Mouse (Mus musculus) embryonic fibroblast, embryonic 13.5 days (primary cell): ENCODE data around the gene Ifi209. TPM values are rescaled to one million over a fixed set of nuclear protein-coding genes. Genes with fewer than 3 reads are reported as not detected.
"Not testable (repeated sequence)": the region's sequence is repeated elsewhere in the genome, so short reads cannot be mapped to it uniquely, and the experiment has no call there.

Experiments
- H3K27ac ChIP-seq: 2 replicates; pipeline ENCODE4 v1.5.1; 2012; ENCODE audit warnings: low read length, control low read depth, inconsistent platforms; ENCODE audit not compliant: insufficient read depth
- H3K4me1 ChIP-seq: 2 replicates; pipeline ENCODE4 v1.6.1; 2011; ENCODE audit warnings: low read length; ENCODE audit not compliant: control insufficient read depth, insufficient read depth
- H3K4me3 ChIP-seq: 2 replicates; pipeline ENCODE4 v1.5.1; 2011; ENCODE audit warnings: mild to moderate bottlenecking, control low read depth, low read length; ENCODE audit not compliant: insufficient read depth
- CTCF ChIP-seq: IDR thresholded peaks from 2 replicates; pipeline ENCODE4 v1.5.1; 2011; ENCODE audit warnings: mild to moderate bottlenecking, control low read depth, low read length, moderate library complexity, borderline replicate concordance; ENCODE audit not compliant: insufficient read depth
- POLR2A ChIP-seq: IDR thresholded peaks from 2 replicates; pipeline ENCODE4 v1.6.1; 2011; ENCODE audit warnings: low read depth, mild to moderate bottlenecking, control low read depth, low read length, moderate library complexity
- polyA plus RNA-seq: library from polyadenylated mRNA; stranded (reverse); fragments of >200 nt; gene quantifications from 2 replicates; pipeline ENCODE4 v1.2.4, GENCODE M21; 2011; ENCODE audit warnings: low read depth; ENCODE audit not compliant: missing spikeins, insufficient read length

The Ifi209 gene
- 0.22 TPM in 1 of 2 replicates, not detected in the other for polyA plus RNA-seq

DNA sequence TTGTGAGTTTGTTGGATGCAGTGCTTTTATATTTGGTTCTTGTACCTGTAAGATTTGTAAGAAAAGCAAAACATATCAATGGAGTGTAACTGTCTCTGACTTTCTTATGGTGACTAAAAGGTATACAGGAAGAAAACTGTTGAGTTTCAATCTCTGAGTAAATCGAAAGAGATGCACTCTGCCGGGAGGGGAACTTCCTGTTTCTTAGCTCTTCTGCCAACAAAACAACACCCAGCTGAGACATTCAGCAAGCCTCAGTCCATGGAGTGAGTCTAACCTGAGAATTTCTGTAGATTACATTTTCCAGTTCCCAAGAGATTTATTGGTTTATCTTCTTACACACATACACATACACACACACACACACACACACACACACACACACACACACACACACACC is at the start of gene Ifi209:
TSS of gene Ifi209 (plus strand) at position 296 of the 400 bp plus-strand sequence.
- not testable (repeated sequence) for H3K4me1 ChIP-seq

DNA sequence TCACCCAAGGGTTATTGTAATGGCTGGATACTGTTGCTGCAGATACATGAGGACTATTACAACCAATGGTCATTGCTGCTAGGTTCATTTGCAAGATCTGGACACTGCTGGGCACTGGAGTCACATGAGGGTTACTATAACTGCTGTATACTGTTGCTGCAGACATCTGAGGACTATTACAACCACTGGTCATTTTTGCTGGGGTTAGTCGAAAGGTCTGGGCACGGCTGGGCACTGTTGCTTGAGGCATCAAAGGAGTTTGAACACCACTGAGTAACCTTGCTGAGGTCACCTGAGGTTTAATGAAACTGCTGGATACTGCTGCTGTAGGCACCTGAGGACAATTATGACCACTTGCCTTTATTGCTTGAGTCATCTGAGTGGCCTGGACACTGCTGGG is 41.0 kb upstream of the Ifi209 start:
- not testable (repeated sequence) for H3K4me1 ChIP-seq, H3K27ac ChIP-seq, H3K4me3 ChIP-seq

More for the DNA sequence above, at the start of gene Ifi209:
- H3K27ac ChIP-seq, H3K4me3 ChIP-seq: not testable (repeated sequence)

- H3K27ac ChIP-seq, H3K4me3 ChIP-seq, H3K4me1 ChIP-seq: not testable (repeated sequence)
Observed at GRCm38 (mm10) chr1:173598838-173599494, 31.8 kb upstream of the Ifi209 start, which contains the start of gene Ifi213. Ifi213 (minus strand) TSS chr1:173599274.

DNA sequence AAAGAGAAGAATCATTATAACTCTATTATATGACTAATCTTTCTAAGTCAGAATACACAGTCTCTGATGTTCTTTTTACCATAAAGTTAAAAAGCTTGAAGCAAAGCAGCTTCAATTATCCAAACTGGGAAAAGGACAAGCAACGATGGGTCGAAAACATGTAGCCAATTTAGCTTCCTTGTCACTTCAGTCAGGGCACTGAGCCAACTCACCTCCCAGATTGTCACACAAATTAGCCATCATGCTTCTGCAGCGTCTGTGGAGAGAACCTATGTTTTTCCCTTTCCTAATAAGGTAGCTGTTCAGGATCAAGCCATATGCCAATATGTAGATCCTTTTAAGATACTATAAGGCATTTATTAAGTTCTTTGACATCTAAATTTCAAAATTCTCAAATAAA is 20.4 kb upstream of the Ifi209 start:
- H3K27ac ChIP-seq, H3K4me1 ChIP-seq, H3K4me3 ChIP-seq: not testable (repeated sequence)

GRCm38 (mm10) chr1:173622216-173622615 is 8.5 kb upstream of the Ifi209 start:
- not testable (repeated sequence) for H3K4me3 ChIP-seq, H3K27ac ChIP-seq, H3K4me1 ChIP-seq

DNA sequence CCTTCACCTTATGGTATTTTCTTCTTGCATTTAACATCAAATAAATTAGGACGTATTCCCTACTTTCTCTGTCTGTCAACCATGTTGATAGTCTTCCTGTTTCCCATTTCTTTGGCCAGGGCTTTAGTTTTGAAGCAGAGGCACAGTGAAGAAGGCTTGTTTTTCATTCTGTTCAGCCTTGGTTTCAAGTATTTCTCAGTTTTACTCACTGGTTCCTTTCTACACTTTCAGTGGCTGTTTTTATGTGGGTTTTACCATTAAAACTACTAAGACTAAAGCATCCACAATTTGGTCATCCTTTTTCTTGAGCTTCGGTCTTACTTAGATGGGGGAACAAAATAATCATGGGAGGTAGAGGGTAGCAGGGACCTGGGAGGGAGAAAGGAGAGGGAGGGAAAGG is 6.7 kb upstream of the Ifi209 start:
- TF ChIP-seq POLR2A (no peak), CTCF (no peak)
- Histone ChIP-seq H3K4me3 (no peak overlapping the region), H3K4me1 (no peaks in the 10 kb centered on the region), H3K27ac (no peak overlapping the region)

DNA sequence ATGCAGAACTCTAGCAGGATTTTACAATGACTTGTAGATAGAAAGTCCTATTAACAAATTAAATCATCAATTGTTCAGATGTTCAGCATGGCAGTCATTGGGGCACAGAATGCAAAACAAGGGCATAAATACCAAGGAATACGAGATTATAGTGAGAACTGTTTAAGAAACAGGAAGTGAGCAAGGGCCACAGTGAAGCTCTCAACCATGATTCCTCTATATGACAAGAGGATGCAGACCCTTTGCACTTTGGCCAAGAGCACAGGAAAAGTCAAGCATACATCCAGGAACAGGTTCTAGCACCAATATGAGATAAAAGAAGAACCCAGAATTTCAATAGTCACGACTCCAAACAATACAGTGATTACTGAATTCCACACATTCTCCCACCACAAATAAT is 4.0 kb upstream of the Ifi209 start:
- TF ChIP-seq POLR2A, result no peak
- TF ChIP-seq CTCF, result no peak
- H3K4me1 ChIP-seq, result no peaks in the 10 kb centered on the region
- H3K4me3 ChIP-seq, result no peak overlapping the region

GRCm38 (mm10) chr1:173633969-173634645 is 3.4 kb downstream of the Ifi209 start:
- H3K4me1 ChIP-seq, result no peaks in the 10 kb centered on the region
- no peak overlapping the region for H3K4me3 ChIP-seq
- no peak for TF ChIP-seq CTCF
- TF ChIP-seq POLR2A, result no peak

More for the DNA sequence above, 4.0 kb upstream of the Ifi209 start:
- H3K27ac ChIP-seq, result no peak overlapping the region

DNA sequence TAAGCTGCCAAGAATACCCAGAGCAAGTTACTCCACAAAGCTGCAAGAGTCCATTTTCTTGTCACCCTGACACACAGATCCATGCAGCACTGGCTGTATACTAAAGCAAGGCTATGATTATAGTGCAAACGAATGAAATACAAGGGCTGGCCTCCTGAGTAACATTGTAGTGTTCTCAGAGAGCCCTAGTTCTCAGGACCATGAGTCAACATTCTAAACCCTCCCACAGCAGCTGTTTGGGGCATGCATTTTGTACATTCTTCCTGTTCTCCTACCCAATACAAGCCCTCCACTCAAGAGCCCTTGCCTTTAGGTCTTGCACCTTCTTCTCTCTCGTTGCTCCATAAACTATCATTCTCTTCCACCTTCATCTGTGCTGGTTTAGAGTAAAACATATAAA is 14.7 kb downstream of the Ifi209 start:
- Histone ChIP-seq H3K4me3 (no peak overlapping the region), H3K4me1 (no peaks in the 10 kb centered on the region), H3K27ac (no peak overlapping the region)
- TF ChIP-seq POLR2A (no peak), CTCF (no peak)

More at GRCm38 (mm10) chr1:173633969-173634645, 3.4 kb downstream of the Ifi209 start:
- H3K27ac ChIP-seq, result no peak overlapping the region

GRCm38 (mm10) chr1:173657973-173658372 is 27.3 kb downstream of the Ifi209 start:
- Histone ChIP-seq H3K4me3 (no peak overlapping the region), H3K27ac (no peak overlapping the region), H3K4me1 (no peaks in the 10 kb centered on the region)
- TF ChIP-seq CTCF (no peak), POLR2A (no peak)

GRCm38 (mm10) chr1:173673458-173674097 is 42.9 kb downstream of the Ifi209 start, which contains the start of gene Ifi208:
Ifi208 (plus strand) TSS chr1:173673675.
- H3K4me1 ChIP-seq, H3K4me3 ChIP-seq, H3K27ac ChIP-seq: not testable (repeated sequence)

GRCm38 (mm10) chr1:173678605-173679004 is 47.9 kb downstream of the Ifi209 start:
- H3K4me3 ChIP-seq, H3K4me1 ChIP-seq, H3K27ac ChIP-seq: not testable (repeated sequence)
